Mouse (Mus musculus) liver, postnatal 0 days (tissue): ENCODE measurements around the gene Irf3. TPM values are rescaled to one million over a fixed set of nuclear protein-coding genes. Genes with fewer than 3 reads are reported as not detected.
A peak's percentile ranks its signal among the peaks of the same experiment; 100 is the strongest.

Experiments used
- ATAC-seq: fragments of 200-750 bp; cut with Nextera tagmentation; 2 replicates; pipeline ENCODE4 v1.8.0; 2017; ENCODE audit warnings: mild to moderate bottlenecking, moderate library complexity
- DNase-seq: peaks from one replicate; pipeline ENCODE4 v3.0.0-alpha.2; 2016
- H3K27ac ChIP-seq: fragments of 300-500 bp; sonication (generic); 2 replicates; pipeline ENCODE4 v1.5.1; 2014; ENCODE audit warnings: antibody characterized with exemption, moderate library complexity, mild to moderate bottlenecking, low read depth
- H3K27me3 ChIP-seq: fragments of 300-500 bp; sonication (generic); 2 replicates; pipeline ENCODE4 v1.6.1; 2014; ENCODE audit warnings: low read length, control low read depth, mixed read lengths; ENCODE audit not compliant: insufficient read depth
- H3K36me3 ChIP-seq: fragments of 300-500 bp; sonication (generic); replicated peaks from 2 replicates; pipeline ENCODE4 v1.6.1; 2014; ENCODE audit warnings: mild to moderate bottlenecking, control low read depth, low read length, moderate library complexity, mixed read lengths; ENCODE audit not compliant: insufficient read depth
- H3K4me1 ChIP-seq: fragments of 300-500 bp; sonication (generic); 2 replicates; pipeline ENCODE4 v1.6.1; 2014; ENCODE audit warnings: antibody characterized with exemption, mild to moderate bottlenecking, control low read depth; ENCODE audit not compliant: insufficient read depth
- H3K4me2 ChIP-seq: fragments of 300-500 bp; sonication (generic); 2 replicates; pipeline ENCODE4 v1.6.1; 2014; ENCODE audit warnings: low read depth, mild to moderate bottlenecking, low read length, moderate library complexity, mixed read lengths
- H3K4me3 ChIP-seq: fragments of 300-500 bp; sonication (generic); 2 replicates; pipeline ENCODE4 v1.5.1; 2014; ENCODE audit warnings: low read depth, low read length
- H3K9ac ChIP-seq: fragments of 300-500 bp; sonication (generic); replicated peaks from 2 replicates; pipeline ENCODE4 v1.6.1; 2014; ENCODE audit warnings: mild to moderate bottlenecking, moderate library complexity
- H3K9me3 ChIP-seq: fragments of 300-500 bp; sonication (generic); 2 replicates; pipeline ENCODE4 v1.6.1; 2016; ENCODE audit warnings: mild to moderate bottlenecking, control low read depth, low read length, mixed read lengths
- CTCF ChIP-seq: sonication (generic); IDR thresholded peaks from 2 replicates; pipeline ENCODE4 v1.5.1; 2016; ENCODE audit warnings: antibody characterized with exemption, low read depth
- EP300 ChIP-seq: IDR thresholded peaks from 2 replicates; pipeline ENCODE4 v1.6.1; 2016; ENCODE audit warnings: antibody characterized with exemption, low read depth, mild to moderate bottlenecking
- WGBS: fragments of 180-500 bp; shearing (Covaris S2); extraction: QIAGEN DNeasy Blood & Tissue Kit; methylation state at CpG from one replicate; pipeline ENCODE4 v1.1.7; 2014; ENCODE audit not compliant: insufficient replicate concordance; 5-methylcytosine and 5-hydroxymethylcytosine counted together
- polyA plus RNA-seq: library from polyadenylated mRNA; unstranded; fragments of >200 nt; fragmentation: Nextera tagmentation; extraction: Ambion mirVana; gene quantifications from 2 replicates; pipeline ENCODE4 v1.2.1, GENCODE M21; 2015

Irf3 gene
- 35.9 and 38.0 TPM in 2 replicates for polyA plus RNA-seq

DNA sequence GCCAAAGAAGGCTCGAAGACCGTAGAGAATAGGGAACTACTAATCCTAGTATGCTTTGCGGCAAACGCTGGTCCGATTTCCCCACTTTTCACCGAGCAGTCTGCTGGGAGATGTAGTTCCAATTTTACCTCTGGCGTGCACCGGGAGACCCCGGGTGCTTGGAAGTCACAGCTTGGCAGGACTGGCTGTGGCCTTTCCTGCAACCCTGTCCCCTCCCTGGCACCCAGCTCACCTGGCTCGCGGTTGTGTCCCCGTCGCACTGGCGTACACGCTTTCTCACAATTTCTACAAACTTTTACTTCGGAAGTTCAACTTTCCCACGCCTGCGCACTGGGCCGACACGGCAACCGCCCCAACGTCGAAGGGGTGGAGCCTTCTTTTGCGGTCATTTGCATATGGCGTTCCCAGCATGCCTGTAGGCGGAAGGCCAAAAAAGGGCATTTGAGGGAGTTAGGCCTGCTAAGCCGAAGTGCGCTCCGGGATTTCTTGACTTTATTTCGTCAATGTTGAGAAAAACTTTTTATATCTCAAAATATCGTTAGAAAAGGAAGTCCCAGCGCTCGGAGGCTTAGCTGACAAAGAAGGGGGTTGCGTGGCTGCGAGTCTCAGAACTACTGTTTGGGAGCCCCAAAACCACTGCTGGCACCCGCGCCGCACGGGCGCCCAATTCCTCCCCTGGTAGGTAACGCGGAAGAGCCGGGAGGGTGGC lies at the start of gene Irf3:
Irf3 (plus strand) TSS at position 418 of the 709 bp plus-strand sequence.
- Histone ChIP-seq H3K4me2 (peak within 1 kb of the TSS; percentile 74), H3K9me3 (no peaks in the 10 kb centered on the region), H3K9ac (peak within 1 kb of the TSS; percentile 79), H3K4me3 (peak within 1 kb of the TSS; percentile 63), H3K27me3 (no peaks in the 10 kb centered on the region), H3K4me1 (peaks cover 26% of the 10 kb centered on the region), H3K36me3 (peaks cover 38% of the 10 kb centered on the region), H3K27ac (peak within 1 kb of the TSS; percentile 92)
- peak; percentile 97 for DNase-seq
- WGBS: under 1% methylated on average over 43 of the region's 43 CpGs
- TF ChIP-seq CTCF (no peak), EP300 (no peak; the same call in 1 of the 2 replicates)
- ATAC-seq: peak; percentile 96

DNA sequence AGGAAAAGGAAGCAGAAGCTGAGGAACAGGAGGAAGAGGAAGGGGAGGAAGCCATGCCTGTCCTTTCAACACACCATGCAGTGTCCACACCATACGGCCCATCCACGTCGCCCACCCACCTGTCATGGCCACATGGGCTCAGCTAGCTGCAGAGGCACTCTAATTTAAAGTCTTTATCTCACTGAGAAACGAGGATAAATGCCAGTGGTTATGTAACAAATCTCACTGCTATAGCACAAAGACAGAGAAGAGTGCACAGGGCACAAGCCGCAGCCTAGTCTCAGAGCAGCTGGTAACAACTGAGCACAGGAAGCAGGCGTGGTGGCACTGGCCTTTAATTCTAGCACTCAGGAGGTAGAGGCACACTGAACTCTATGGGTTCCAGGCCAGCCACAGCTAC lies 47.5 kb upstream of the Irf3 start:
- no peaks in the 10 kb centered on the region for H3K9me3 ChIP-seq
- TF ChIP-seq EP300: no peak
- no peak for TF ChIP-seq CTCF
- ATAC-seq: no peak
- peaks cover 16% of the 10 kb centered on the region for H3K4me1 ChIP-seq
- H3K9ac ChIP-seq: no peak overlapping the region
- peaks cover 21% of the 10 kb centered on the region for H3K27me3 ChIP-seq
- no peaks in the 10 kb centered on the region for H3K36me3 ChIP-seq
- H3K4me3 ChIP-seq: no peak overlapping the region
- DNase-seq: no peak
- no peak overlapping the region for H3K4me2 ChIP-seq
- 46% methylated on average over 6 of the region's 6 CpGs for WGBS
- H3K27ac ChIP-seq: no peak overlapping the region

DNA sequence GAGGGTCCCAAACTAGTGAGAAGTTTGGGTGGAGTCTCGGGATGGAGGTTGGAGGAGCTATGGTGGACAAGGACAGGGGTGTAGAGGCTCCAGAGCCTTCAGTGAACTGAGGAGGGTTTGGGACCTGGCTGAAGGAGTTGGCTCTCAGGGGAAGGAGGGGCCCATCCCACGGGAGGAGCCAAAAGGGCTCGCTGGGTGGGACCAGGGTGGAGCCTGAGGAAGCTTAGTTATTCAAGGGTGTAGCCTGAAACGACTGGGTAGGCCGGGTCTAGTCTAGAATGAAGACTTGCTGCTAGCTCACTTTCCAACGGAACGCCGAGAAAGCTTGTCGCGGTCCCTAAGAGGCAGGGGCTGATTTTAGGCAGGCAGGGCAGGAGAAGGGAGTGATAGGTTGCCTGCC lies 45.5 kb upstream of the Irf3 start:
- H3K4me2 ChIP-seq: peak overlapping the region; percentile 97
- H3K27ac ChIP-seq: no peak overlapping the region
- H3K27me3 ChIP-seq: peaks cover 21% of the 10 kb centered on the region
- DNase-seq (peak; percentile 71), ATAC-seq (peak; percentile 55)
- H3K4me3 ChIP-seq: peak overlapping the region; percentile 60
- no peak overlapping the region for H3K9ac ChIP-seq
- H3K9me3 ChIP-seq: no peaks in the 10 kb centered on the region
- peaks cover 16% of the 10 kb centered on the region for H3K4me1 ChIP-seq
- H3K36me3 ChIP-seq: no peaks in the 10 kb centered on the region
- no peak for TF ChIP-seq EP300
- TF ChIP-seq CTCF: no peak
- 2% methylated on average over 10 of the region's 10 CpGs for WGBS

DNA sequence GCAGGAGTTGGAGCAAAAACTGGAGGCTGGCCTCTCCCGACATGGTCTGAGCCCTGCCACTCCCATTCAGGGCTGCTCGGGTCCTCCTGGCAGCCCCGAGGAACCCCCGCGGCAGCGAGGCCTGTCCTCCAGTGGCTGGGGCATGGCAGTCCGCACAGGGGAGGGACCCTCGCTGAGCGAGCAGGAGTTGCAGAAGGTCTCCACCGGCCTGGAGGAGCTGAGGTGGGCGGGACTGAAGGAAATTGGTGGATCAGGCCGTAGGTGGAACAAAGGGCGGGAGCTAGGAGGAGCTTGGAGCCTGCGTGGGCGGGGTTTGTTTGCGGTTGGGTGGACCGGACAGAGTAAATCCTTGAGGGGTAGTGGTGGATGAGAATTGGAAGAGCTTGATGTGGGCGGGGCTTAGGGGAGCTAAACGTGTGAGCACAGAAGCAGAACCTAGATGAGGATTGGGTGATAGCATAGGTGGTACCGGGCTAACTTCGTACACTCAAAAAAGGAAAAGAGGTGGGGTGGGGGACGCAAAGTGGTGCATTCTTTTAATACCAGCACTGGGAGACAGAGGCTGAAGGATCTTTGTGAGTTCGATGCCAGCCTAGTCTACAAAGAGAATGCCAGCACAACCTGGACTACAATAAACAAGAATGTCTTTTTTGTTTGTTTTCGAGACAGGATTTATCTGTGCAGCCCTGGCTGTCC lies 44.7 kb upstream of the Irf3 start:
- ATAC-seq (peak; percentile 92), DNase-seq (peak; percentile 91)
- TF ChIP-seq EP300 (no peak), CTCF (no peak)
- no peaks in the 10 kb centered on the region for H3K36me3 ChIP-seq
- peaks cover 16% of the 10 kb centered on the region for H3K4me1 ChIP-seq
- peaks cover 21% of the 10 kb centered on the region for H3K27me3 ChIP-seq
- WGBS: 5% methylated on average over 24 of the region's 24 CpGs
- peak overlapping the region; percentile 60 for H3K4me3 ChIP-seq
- H3K27ac ChIP-seq: peak overlapping the region; percentile 68
- peak overlapping the region; percentile 97 for H3K4me2 ChIP-seq
- H3K9ac ChIP-seq: peak overlapping the region; percentile 58
- no peaks in the 10 kb centered on the region for H3K9me3 ChIP-seq

GRCm38 (mm10) chr7:44953561-44953960 lies 43.9 kb upstream of the Irf3 start:
- Histone ChIP-seq H3K27me3 (peaks cover 21% of the 10 kb centered on the region), H3K36me3 (no peaks in the 10 kb centered on the region), H3K9ac (no peak overlapping the region), H3K9me3 (no peaks in the 10 kb centered on the region), H3K4me3 (no peak overlapping the region), H3K27ac (no peak overlapping the region), H3K4me1 (peaks cover 16% of the 10 kb centered on the region), H3K4me2 (no peak overlapping the region)
- DNase-seq: peak; percentile 13
- TF ChIP-seq EP300 (no peak), CTCF (no peak)
- no peak for ATAC-seq
- WGBS: 72% methylated on average over 14 of the region's 14 CpGs

GRCm38 (mm10) chr7:44954091-44954885 lies 43.2 kb upstream of the Irf3 start:
- peaks cover 21% of the 10 kb centered on the region for H3K27me3 ChIP-seq
- TF ChIP-seq CTCF (no peak), EP300 (no peak)
- H3K4me2 ChIP-seq: no peak overlapping the region
- WGBS: 84% methylated on average over 12 of the region's 12 CpGs
- no peak overlapping the region for H3K27ac ChIP-seq
- no peak overlapping the region for H3K4me3 ChIP-seq
- no peak overlapping the region for H3K9ac ChIP-seq
- no peaks in the 10 kb centered on the region for H3K36me3 ChIP-seq
- peaks cover 16% of the 10 kb centered on the region for H3K4me1 ChIP-seq
- DNase-seq (no peak), ATAC-seq (no peak)
- H3K9me3 ChIP-seq: no peaks in the 10 kb centered on the region
